Mouse (Mus musculus) limb, embryonic 14.5 days (tissue): ENCODE results near the gene Slc25a19. TPM values are rescaled to one million over a fixed set of nuclear protein-coding genes. Genes with fewer than 3 reads are reported as not detected.
"Not testable (repeated sequence)": the region's sequence is repeated elsewhere in the genome, so short reads cannot be mapped to it uniquely, and the experiment has no call there.

Experiments used
- ATAC-seq: fragments of 200-750 bp; cut with Nextera tagmentation; 2 replicates; pipeline ENCODE4 v1.8.0; 2017; ENCODE audit warnings: low read depth, moderate number of reproducible peaks, moderate TSS enrichment; ENCODE audit not compliant: low FRiP score
- DNase-seq: peaks from one replicate; pipeline ENCODE4 v3.0.0-alpha.2; 2015; ENCODE audit warnings: low spot score
- H3K27ac ChIP-seq: fragments of 300-500 bp; sonication (generic); replicated peaks from 2 replicates; pipeline ENCODE4 v1.5.1; 2014; ENCODE audit warnings: low read depth, mild to moderate bottlenecking, low read length, moderate library complexity, mixed read lengths
- H3K27me3 ChIP-seq: fragments of 300-500 bp; sonication (generic); 2 replicates; pipeline ENCODE4 v1.6.1; 2014; ENCODE audit warnings: low read length, mixed read lengths; ENCODE audit not compliant: control insufficient read depth, insufficient read depth
- H3K36me3 ChIP-seq: fragments of 300-500 bp; sonication (generic); 2 replicates; pipeline ENCODE4 v1.6.1; 2014; ENCODE audit warnings: mild to moderate bottlenecking, low read length, moderate library complexity, mixed read lengths; ENCODE audit not compliant: control insufficient read depth, insufficient read depth
- H3K4me1 ChIP-seq: fragments of 300-500 bp; sonication (generic); 2 replicates; pipeline ENCODE4 v1.6.1; 2014; ENCODE audit warnings: antibody characterized with exemption, low read length, mixed read lengths; ENCODE audit not compliant: control insufficient read depth, insufficient read depth
- H3K4me2 ChIP-seq: fragments of 300-500 bp; sonication (generic); replicated peaks from 2 replicates; pipeline ENCODE4 v1.6.1; 2014; ENCODE audit warnings: low read depth, mild to moderate bottlenecking, low read length, moderate library complexity; ENCODE audit not compliant: severe bottlenecking
- H3K4me3 ChIP-seq: fragments of 300-500 bp; sonication (generic); replicated peaks from 2 replicates; pipeline ENCODE4 v1.5.1; 2014; ENCODE audit warnings: low read length
- H3K9ac ChIP-seq: fragments of 300-500 bp; sonication (generic); 2 replicates; pipeline ENCODE4 v1.6.1; 2014; ENCODE audit warnings: mild to moderate bottlenecking, low read depth, low read length, moderate library complexity; ENCODE audit not compliant: severe bottlenecking
- H3K9me3 ChIP-seq: fragments of 300-500 bp; sonication (generic); 2 replicates; pipeline ENCODE4 v1.6.1; 2016; ENCODE audit warnings: low read length; ENCODE audit not compliant: control insufficient read depth
- POLR2A ChIP-seq: fragments of 200-500 bp; IDR thresholded peaks from 2 replicates; pipeline ENCODE4 v1.8.0; 2012; ENCODE audit warnings: inconsistent platforms, mild to moderate bottlenecking, moderate library complexity, borderline replicate concordance; ENCODE audit not compliant: insufficient read depth, insufficient read length; ENCODE audit errors: extremely low read depth
- WGBS: fragments of 180-500 bp; shearing (Covaris S2); extraction: QIAGEN DNeasy Blood & Tissue Kit; methylation state at CpG from one replicate; pipeline ENCODE4 v1.1.7; 2014; 5-methylcytosine and 5-hydroxymethylcytosine counted together
- polyA plus RNA-seq, 2 experiments: library from polyadenylated mRNA; depleted of rRNA in 1 of 2; stranded (reverse) in 1 of 2; unstranded in 1 of 2; fragments of >200 nt; fragmentation: Nextera tagmentation in 1 of 2; extraction: Ambion mirVana in 1 of 2; gene quantifications; 2 replicates each; pipeline versions ENCODE4 v1.2.1 to v1.2.3; 2012 to 2014

The Slc25a19 gene
- polyA plus RNA-seq, 2 experiments: 20.9 to 30.7 TPM

DNA sequence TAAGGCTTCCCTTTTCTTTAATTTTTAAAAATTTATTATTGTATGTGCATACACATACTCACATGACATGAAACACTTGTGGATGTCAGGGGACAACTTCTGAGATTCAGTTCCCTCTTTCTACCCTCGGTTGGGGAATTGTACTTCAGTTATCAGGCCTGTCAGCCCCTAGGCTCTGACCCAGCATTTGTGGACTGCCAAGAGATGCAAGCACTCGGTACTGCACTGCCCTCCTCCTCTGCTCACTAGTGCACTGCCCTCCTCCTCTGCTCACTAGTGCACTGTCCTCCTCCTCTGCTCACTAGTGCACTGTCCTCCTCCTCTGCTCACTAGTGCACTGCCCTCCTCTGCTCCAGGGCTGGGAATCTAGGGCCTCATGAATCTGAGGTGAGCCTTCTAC lies 26.0 kb upstream of the Slc25a19 start:
- 70% methylated on average over 2 of the region's 2 CpGs for WGBS
- Histone ChIP-seq H3K27ac (no peak overlapping the region), H3K4me1 (no peaks in the 10 kb centered on the region), H3K4me2 (no peak overlapping the region), H3K9ac (no peak overlapping the region), H3K36me3 (peaks cover 26% of the 10 kb centered on the region), H3K4me3 (no peak overlapping the region), H3K9me3 (no peaks in the 10 kb centered on the region), H3K27me3 (no peaks in the 10 kb centered on the region)
- ATAC-seq: no peak
- no peak for TF ChIP-seq POLR2A
- DNase-seq: no peak

DNA sequence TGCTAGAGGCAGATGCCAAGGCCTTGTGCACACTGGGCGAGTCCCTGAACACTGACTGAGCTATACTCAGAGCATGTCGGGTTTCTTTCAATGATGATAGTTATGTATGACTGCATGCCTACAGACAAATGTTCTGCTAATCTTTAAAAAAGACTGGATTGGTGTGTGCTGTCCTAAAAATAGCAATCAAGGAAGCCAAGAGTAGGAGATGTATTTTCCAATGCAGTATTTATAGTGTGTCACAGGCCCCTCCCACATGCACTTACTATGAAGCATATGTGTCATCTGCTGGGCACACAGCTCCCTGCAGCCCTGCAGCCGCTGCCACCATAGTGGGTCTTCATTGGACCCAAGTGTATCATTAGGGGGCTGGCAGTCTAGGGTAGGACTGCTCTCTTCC lies 25.1 kb upstream of the Slc25a19 start:
- Histone ChIP-seq H3K36me3 (peaks cover 27% of the 10 kb centered on the region), H3K9me3 (no peaks in the 10 kb centered on the region), H3K4me3 (no peak overlapping the region), H3K4me1 (no peaks in the 10 kb centered on the region), H3K4me2 (no peak overlapping the region), H3K9ac (no peak overlapping the region), H3K27ac (no peak overlapping the region), H3K27me3 (no peaks in the 10 kb centered on the region)
- WGBS: 85% methylated on average over 3 of the region's 3 CpGs
- DNase-seq: no peak
- no peak for TF ChIP-seq POLR2A
- no peak for ATAC-seq

DNA sequence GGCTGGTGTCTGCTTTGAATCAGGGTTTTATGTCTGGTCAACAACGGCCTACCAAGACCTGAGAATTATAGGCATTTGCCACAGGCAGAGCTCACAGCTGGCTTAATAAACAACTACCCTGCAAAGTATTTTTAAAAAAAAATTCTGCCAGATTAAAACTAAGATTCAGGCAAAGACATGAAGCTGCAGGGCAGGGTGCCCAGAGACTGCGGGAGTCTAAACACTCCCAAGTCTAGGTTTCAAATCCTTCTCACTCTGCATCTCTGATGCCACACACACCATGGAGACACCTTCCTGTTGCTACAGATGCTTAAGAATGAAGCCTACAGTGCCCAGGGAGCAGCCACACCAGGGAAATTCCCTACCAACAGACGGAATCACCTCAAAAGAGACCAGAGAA lies 23.6 kb upstream of the Slc25a19 start:
- DNase-seq (no peak), ATAC-seq (no peak)
- no peaks in the 10 kb centered on the region for H3K9me3 ChIP-seq
- no peaks in the 10 kb centered on the region for H3K27me3 ChIP-seq
- peaks cover 35% of the 10 kb centered on the region for H3K36me3 ChIP-seq
- H3K4me3 ChIP-seq: no peak overlapping the region
- 75% methylated on average over 3 of the region's 3 CpGs for WGBS
- H3K4me2 ChIP-seq: no peak overlapping the region
- TF ChIP-seq POLR2A: no peak
- no peak overlapping the region for H3K27ac ChIP-seq
- H3K4me1 ChIP-seq: no peaks in the 10 kb centered on the region
- no peak overlapping the region for H3K9ac ChIP-seq

DNA sequence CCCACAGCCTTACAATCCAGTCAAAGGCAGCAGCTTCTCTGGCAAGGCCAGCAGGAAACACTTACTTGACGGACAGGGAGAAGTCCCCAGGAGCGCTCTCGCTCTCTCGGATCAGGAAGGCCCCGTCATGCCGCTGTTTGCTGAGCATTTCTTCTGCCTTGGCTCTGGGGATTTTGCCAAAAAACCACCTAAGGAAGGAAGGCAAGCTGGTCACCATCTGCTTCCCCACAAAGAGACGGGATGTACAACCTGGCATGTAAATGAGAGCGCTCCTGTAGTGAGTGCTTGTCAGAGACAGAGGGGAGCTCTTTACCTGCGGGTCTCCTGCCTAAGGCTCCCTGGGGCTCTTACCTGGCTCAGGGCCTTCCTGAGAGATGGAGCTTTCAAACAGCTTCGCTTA lies 21.6 kb upstream of the Slc25a19 start:
- DNase-seq (no peak), ATAC-seq (no peak)
- Histone ChIP-seq H3K4me2 (no peak overlapping the region), H3K9me3 (no peaks in the 10 kb centered on the region), H3K27ac (no peak overlapping the region), H3K4me3 (no peak overlapping the region), H3K9ac (0 out of 2 replicates have a peak overlapping the region, but pooled peaks have one; percentile 8), H3K4me1 (no peaks in the 10 kb centered on the region), H3K27me3 (no peaks in the 10 kb centered on the region), H3K36me3 (peaks cover 34% of the 10 kb centered on the region)
- no peak for TF ChIP-seq POLR2A
- WGBS: 80% methylated on average over 10 of the region's 10 CpGs

DNA sequence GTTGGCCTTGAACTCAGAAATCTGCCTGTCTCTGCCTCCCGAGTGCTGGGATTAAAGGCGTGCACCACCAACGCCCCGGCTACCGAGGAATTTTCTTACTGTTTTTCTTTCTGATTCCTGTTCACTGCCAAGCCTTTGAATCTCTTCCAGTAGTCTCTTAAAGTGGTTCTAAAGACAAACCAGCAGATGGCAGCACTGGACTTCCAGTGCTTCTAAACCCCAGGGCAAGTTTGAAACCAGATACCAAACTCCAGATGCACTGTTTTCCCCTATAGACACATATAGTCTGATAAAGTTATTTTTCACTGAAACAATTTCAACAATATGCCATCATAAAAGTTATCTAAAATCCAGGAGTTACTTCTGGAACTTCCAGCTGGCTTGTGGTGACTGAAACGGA lies 19.4 kb upstream of the Slc25a19 start:
- no peaks in the 10 kb centered on the region for H3K27me3 ChIP-seq
- DNase-seq: peak; percentile 91

DNA sequence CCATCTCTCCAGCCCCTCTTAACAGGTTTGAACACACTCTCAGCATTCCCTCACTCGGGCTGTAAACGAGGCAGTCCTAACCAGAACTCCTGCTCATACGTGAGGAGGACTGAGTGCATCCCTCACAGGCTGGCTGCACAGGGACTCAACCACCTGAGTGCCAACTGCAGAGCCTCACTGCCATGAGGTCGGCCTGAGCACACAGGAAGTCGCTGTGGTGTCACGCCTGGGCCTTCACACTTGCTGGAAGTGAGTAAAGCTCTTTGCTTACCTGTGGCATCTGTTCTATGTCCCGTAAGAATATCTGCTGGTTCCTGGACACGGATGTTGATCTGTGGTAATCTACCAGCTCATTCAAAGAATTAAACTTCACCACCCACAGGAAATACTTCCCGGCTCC lies 18.3 kb upstream of the Slc25a19 start:
- no peak overlapping the region for H3K4me3 ChIP-seq
- no peak for TF ChIP-seq POLR2A
- H3K4me2 ChIP-seq: no peak overlapping the region
- no peaks in the 10 kb centered on the region for H3K27me3 ChIP-seq
- no peak for DNase-seq
- WGBS: 92% methylated on average over 9 of the region's 9 CpGs
- no peak overlapping the region for H3K27ac ChIP-seq
- H3K4me1 ChIP-seq: no peaks in the 10 kb centered on the region
- H3K9me3 ChIP-seq: no peaks in the 10 kb centered on the region
- no peak overlapping the region for H3K9ac ChIP-seq
- peaks cover 23% of the 10 kb centered on the region for H3K36me3 ChIP-seq
- no peak for ATAC-seq

More for the DNA sequence above, 19.4 kb upstream of the Slc25a19 start:
- no peak for TF ChIP-seq POLR2A
- peaks cover 24% of the 10 kb centered on the region for H3K36me3 ChIP-seq
- 54% methylated on average over 6 of the region's 6 CpGs for WGBS
- no peaks in the 10 kb centered on the region for H3K4me1 ChIP-seq
- no peak overlapping the region for H3K4me2 ChIP-seq
- ATAC-seq: 0 out of 2 replicates have a peak, but pooled peaks have one; percentile 56
- H3K9me3 ChIP-seq: no peaks in the 10 kb centered on the region
- H3K9ac ChIP-seq: no peak overlapping the region
- H3K4me3 ChIP-seq: no peak overlapping the region
- H3K27ac ChIP-seq: no peak overlapping the region

DNA sequence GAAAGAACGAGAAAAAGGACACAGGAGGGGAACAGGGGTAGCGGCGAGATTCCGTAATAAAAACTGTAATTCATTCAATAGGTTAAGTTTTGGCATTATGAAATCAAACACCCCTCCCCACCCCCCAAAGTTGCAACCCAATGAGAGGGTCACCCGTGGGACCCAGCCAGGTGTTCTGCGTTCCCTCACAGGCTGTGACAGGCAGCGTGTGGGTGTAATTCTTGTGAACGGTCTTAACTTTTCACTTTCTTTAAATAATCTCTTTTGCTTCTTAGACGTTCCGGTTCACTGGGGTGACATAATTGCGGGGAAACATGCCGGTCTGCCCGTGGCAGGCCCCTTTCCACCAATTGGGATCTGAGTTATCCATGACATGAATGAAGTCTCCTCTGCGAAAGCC lies 17.4 kb upstream of the Slc25a19 start:
- not testable (repeated sequence) for DNase-seq, H3K9ac ChIP-seq, ATAC-seq, H3K27me3 ChIP-seq, H3K9me3 ChIP-seq, H3K4me2 ChIP-seq, H3K4me3 ChIP-seq, H3K4me1 ChIP-seq, H3K27ac ChIP-seq
- H3K36me3 ChIP-seq: peaks cover 21% of the 10 kb centered on the region
- WGBS: 78% methylated on average over 14 of the region's 14 CpGs
